Mouse (Mus musculus) kidney, adult 10 weeks (tissue): ENCODE results near the gene Scfd2. TPM values are rescaled to one million over a fixed set of nuclear protein-coding genes. Genes with fewer than 3 reads are reported as not detected.

Experiments
- polyA plus RNA-seq: library from polyadenylated mRNA; stranded (reverse); fragments of 350-450 nt; fragmentation: Illumina TruSeq; extraction: RNeasy Lipid Tissue Mini Kit (QIAGEN cat#74804); gene quantifications from one replicate; pipeline ENCODE4 v1.2.3, GENCODE M21; 2014; ENCODE audit warnings: low read depth, low replicate concordance

Scfd2 gene
- 19.1 TPM for polyA plus RNA-seq

GRCm38 (mm10) chr5:74531630-74532280 lies at the start of gene Scfd2:
Gene Scfd2 (minus strand): TSS chr5:74531759.

GRCm38 (mm10) chr5:74535240-74536021 lies 3.9 kb upstream of the Scfd2 start, which contains the start of gene Fip1l1:
Gene Fip1l1 (plus strand): TSS chr5:74535449.

GRCm38 (mm10) chr5:74194841-74195613 lies 336.5 kb downstream of the Scfd2 start, which contains the start of gene Rasl11b:
Gene Rasl11b (plus strand): TSS chr5:74195286.

Other genes with a start within 250 kb of the Scfd2 start
- 62.6 TPM for gene Fip1l1, start 3.7 kb upstream of the Scfd2 start, polyA plus RNA-seq
- gene Lnx1, start 171.2 kb upstream of the Scfd2 start, polyA plus RNA-seq, result 3.8 TPM